Mouse (Mus musculus) E14TG2a.4 (cell line): ENCODE measurements around the gene Hist1h4h.

ENCODE experiments used
- CTCF ChIP-seq: conservative IDR thresholded peaks from 2 replicates; pipeline ENCODE4 v1.5.1; 2014; ENCODE audit warnings: low read length
- POU5F1 ChIP-seq: IDR thresholded peaks from 2 replicates; pipeline ENCODE4 v1.6.1; 2014; ENCODE audit warnings: low read length, borderline replicate concordance

- TF ChIP-seq CTCF (no peak), POU5F1 (peak; percentile 58; the same call in 1 of the 2 replicates)
Measured at GRCm38 (mm10) chr13:23491990-23492389, 38.9 kb upstream of the Hist1h4h start.
